ENCODE assay signal across 7 mouse cellular contexts in the genomic region with DNA sequence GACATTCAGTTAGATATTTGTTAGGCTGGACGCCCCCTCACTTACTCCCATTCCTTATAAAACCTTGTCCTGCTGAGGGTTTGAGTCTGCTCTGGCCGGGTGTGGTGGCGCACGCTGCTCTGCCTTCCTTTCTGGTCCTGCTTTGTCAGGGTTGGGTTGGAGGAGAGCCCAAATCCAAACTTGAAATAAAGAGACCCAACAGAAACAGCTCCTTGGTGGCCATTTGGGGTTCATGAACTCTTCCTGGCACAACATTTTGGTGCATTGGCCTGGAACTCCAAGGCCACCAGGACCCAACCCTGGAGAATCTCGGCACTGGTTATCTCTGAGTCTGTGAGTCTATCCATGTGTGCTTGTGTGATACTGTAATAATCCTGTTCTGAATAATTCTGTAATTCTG. TPM values are rescaled to one million over a fixed set of nuclear protein-coding genes. Genes with fewer than 3 reads are reported as not detected.
DNase-seq lines count a peak whose midpoint lies in the region; ATAC-seq and TF ChIP-seq lines count a peak whose summit lies in the region.

No protein-coding gene starts in this region.

- H3K27ac ChIP-seq in forebrain, embryonic 16.5 days (ENCODE audit: low read length): peak overlapping the region; percentile 90
- peak overlapping the region; percentile 95; the same call in 1 of the 2 replicates for H3K27ac ChIP-seq in intestine, postnatal 0 days (ENCODE audit: low read depth, low read length)
- H3K27ac ChIP-seq in midbrain, embryonic 14.5 days (replicated peaks; ENCODE audit: low read depth, low read length): peak overlapping the region; percentile 92

- H3K4me1 ChIP-seq in forebrain, embryonic 16.5 days (replicated peaks; ENCODE audit: control insufficient read depth, insufficient read depth, low read length): peaks cover 23% of the 10 kb centered on the region
- H3K4me1 ChIP-seq in intestine, postnatal 0 days (replicated peaks; ENCODE audit: control insufficient read depth, insufficient read depth, low read length): 0 out of 2 replicates have a peak, but pooled peaks cover 7% of the 10 kb centered on the region
- peaks cover 8% of the 10 kb centered on the region; the same call in 1 of the 2 replicates for H3K4me1 ChIP-seq in midbrain, embryonic 14.5 days (ENCODE audit: control insufficient read depth, insufficient read depth, low read length)

- intact Hi-C loops in left cerebral cortex, postnatal 14 days (cut with DNase I): no loop called here

- DNase-seq in left cerebral cortex, postnatal 14 days (ENCODE audit: low spot score in 2 of 2): peak; percentile 11 to 33
- no peak for DNase-seq in left cerebral cortex, adult 9 months (ENCODE audit: low spot score in 2 of 2)
- peak; percentile 59 for DNase-seq in cerebellum, adult 9-11 months
- DNase-seq in midbrain, embryonic 14.5 days: no peak
- DNase-seq in embryo, embryonic 9.5 days (ENCODE audit: extremely low spot score): no peak

- H3K36me3 ChIP-seq in forebrain, embryonic 16.5 days (ENCODE audit: control insufficient read depth, insufficient read depth): no peaks in the 10 kb centered on the region
- H3K36me3 ChIP-seq in intestine, postnatal 0 days (ENCODE audit: control insufficient read depth, insufficient read depth): no peaks in the 10 kb centered on the region
- H3K36me3 ChIP-seq in midbrain, embryonic 14.5 days (ENCODE audit: control insufficient read depth, insufficient read depth, low read length): no peaks in the 10 kb centered on the region

- ATAC-seq in forebrain, embryonic 16.5 days: no peak
- no peak for ATAC-seq in intestine, postnatal 0 days
- ATAC-seq in midbrain, embryonic 14.5 days (ENCODE audit: low FRiP score, low TSS enrichment): no peak; the same call in 1 of the 2 replicates

- H3K4me3 ChIP-seq in forebrain, embryonic 16.5 days (replicated peaks; ENCODE audit: low read length): peak overlapping the region; percentile 59
- peak overlapping the region; percentile 86 for H3K4me3 ChIP-seq in intestine, postnatal 0 days (ENCODE audit: low read depth, low read length)
- H3K4me3 ChIP-seq in midbrain, embryonic 14.5 days (replicated peaks; ENCODE audit: low read depth, low read length): peak overlapping the region; percentile 78

- H3K9ac ChIP-seq in forebrain, embryonic 16.5 days (replicated peaks; ENCODE audit: low read depth, low read length): peak overlapping the region; percentile 96
- peak overlapping the region; percentile 94; the same call in 1 of the 2 replicates for H3K9ac ChIP-seq in intestine, postnatal 0 days (ENCODE audit: low read depth, low read length)
- peak overlapping the region; percentile 95 for H3K9ac ChIP-seq in midbrain, embryonic 14.5 days (replicated peaks; ENCODE audit: low read length)

- peak overlapping the region; percentile 81 for H3K4me2 ChIP-seq in forebrain, embryonic 16.5 days (ENCODE audit: low read length)
- H3K4me2 ChIP-seq in intestine, postnatal 0 days (replicated peaks; ENCODE audit: low read depth): peak overlapping the region; percentile 87
- H3K4me2 ChIP-seq in midbrain, embryonic 14.5 days (ENCODE audit: low read length): peak overlapping the region; percentile 72

- TF ChIP-seq CTCF in intestine, postnatal 0 days (IDR thresholded peaks at IDR 0.05; ENCODE audit: low read depth): no peak

- no peaks in the 10 kb centered on the region for H3K27me3 ChIP-seq in forebrain, embryonic 16.5 days (replicated peaks; ENCODE audit: control insufficient read depth, insufficient read depth, low read length)
- H3K27me3 ChIP-seq in intestine, postnatal 0 days (replicated peaks; ENCODE audit: control insufficient read depth, insufficient read depth, low read length): no peaks in the 10 kb centered on the region
- no peaks in the 10 kb centered on the region for H3K27me3 ChIP-seq in midbrain, embryonic 14.5 days (ENCODE audit: control insufficient read depth, insufficient read depth, low read length)

- WGBS in forebrain, embryonic 16.5 days: 63% methylated on average over 5 of the region's 5 CpGs
- WGBS in intestine, postnatal 0 days: 62% methylated on average over 5 of the region's 5 CpGs
- 82% methylated on average over 5 of the region's 5 CpGs for WGBS in midbrain, embryonic 14.5 days

- no peaks in the 10 kb centered on the region for H3K9me3 ChIP-seq in forebrain, embryonic 16.5 days (ENCODE audit: control insufficient read depth, low read length)
- no peaks in the 10 kb centered on the region for H3K9me3 ChIP-seq in intestine, postnatal 0 days (ENCODE audit: control insufficient read depth)
- H3K9me3 ChIP-seq in midbrain, embryonic 14.5 days (ENCODE audit: control insufficient read depth, low read length): no peaks in the 10 kb centered on the region

RNA-seq across cellular contexts. Expression of gene Zfp52, which starts 3.7 kb away (rescaled TPM):
- total RNA-seq in left cerebral cortex, postnatal 14 days (2021): 1 to 10 TPM; 6.0 to 6.2 TPM
- 3.1 and 3.2 TPM in 2 replicates for polyA plus RNA-seq in forebrain, embryonic 16.5 days (2015; fragmentation: Nextera tagmentation; extraction: Ambion mirVana)
- polyA plus RNA-seq in intestine, postnatal 0 days (2015; fragmentation: Nextera tagmentation; extraction: Ambion mirVana): 2.7 and 3.5 TPM in 2 replicates
- 1.5 TPM in 2 replicates for polyA plus RNA-seq in midbrain, embryonic 14.5 days (2014; fragmentation: Nextera tagmentation; extraction: Ambion mirVana)

RNA-seq across cellular contexts. Expression of gene Zfp948, which starts 35.2 kb away (rescaled TPM):
- 10 to 100 TPM; 12.3 to 14.1 TPM for total RNA-seq in left cerebral cortex, postnatal 14 days (2021)
- polyA plus RNA-seq in forebrain, embryonic 16.5 days (2015; fragmentation: Nextera tagmentation; extraction: Ambion mirVana): 20.9 and 24.0 TPM in 2 replicates
- polyA plus RNA-seq in intestine, postnatal 0 days (2015; fragmentation: Nextera tagmentation; extraction: Ambion mirVana): 13.7 and 15.1 TPM in 2 replicates
- 21.2 and 25.4 TPM in 2 replicates for polyA plus RNA-seq in midbrain, embryonic 14.5 days (2014; fragmentation: Nextera tagmentation; extraction: Ambion mirVana)

RNA-seq across cellular contexts. Expression of gene Zfp53, which starts 42.8 kb away (rescaled TPM):
- 1 to 10 TPM; 3.3 to 3.8 TPM for total RNA-seq in left cerebral cortex, postnatal 14 days (2021)
- 12.4 and 13.5 TPM in 2 replicates for polyA plus RNA-seq in forebrain, embryonic 16.5 days (2015; fragmentation: Nextera tagmentation; extraction: Ambion mirVana)
- polyA plus RNA-seq in intestine, postnatal 0 days (2015; fragmentation: Nextera tagmentation; extraction: Ambion mirVana): 5.8 and 5.9 TPM in 2 replicates
- polyA plus RNA-seq in midbrain, embryonic 14.5 days (2014; fragmentation: Nextera tagmentation; extraction: Ambion mirVana): 10.9 and 11.4 TPM in 2 replicates

Comparison
In these comparisons a context has a peak if more than half of its experiments do, and no peak if none do; other contexts are left out.
1. DNase-seq: peak in left cerebral cortex, postnatal 14 days (2 of 2) and cerebellum, adult 9-11 months (single experiment); none in left cerebral cortex, adult 9 months (0 of 2), midbrain, embryonic 14.5 days (single experiment) and embryo, embryonic 9.5 days (single experiment).
2. Peak in every context shown above with its lines, with median percentiles within 50 percentile points of each other: H3K27ac ChIP-seq, H3K4me2 ChIP-seq, H3K4me3 ChIP-seq and H3K9ac ChIP-seq.